Mouse (Mus musculus): ENCODE measurements around the gene Nrde2.
A peak's percentile ranks its signal among the peaks of the same experiment; 100 is the strongest.

Nrde2 gene

DNA sequence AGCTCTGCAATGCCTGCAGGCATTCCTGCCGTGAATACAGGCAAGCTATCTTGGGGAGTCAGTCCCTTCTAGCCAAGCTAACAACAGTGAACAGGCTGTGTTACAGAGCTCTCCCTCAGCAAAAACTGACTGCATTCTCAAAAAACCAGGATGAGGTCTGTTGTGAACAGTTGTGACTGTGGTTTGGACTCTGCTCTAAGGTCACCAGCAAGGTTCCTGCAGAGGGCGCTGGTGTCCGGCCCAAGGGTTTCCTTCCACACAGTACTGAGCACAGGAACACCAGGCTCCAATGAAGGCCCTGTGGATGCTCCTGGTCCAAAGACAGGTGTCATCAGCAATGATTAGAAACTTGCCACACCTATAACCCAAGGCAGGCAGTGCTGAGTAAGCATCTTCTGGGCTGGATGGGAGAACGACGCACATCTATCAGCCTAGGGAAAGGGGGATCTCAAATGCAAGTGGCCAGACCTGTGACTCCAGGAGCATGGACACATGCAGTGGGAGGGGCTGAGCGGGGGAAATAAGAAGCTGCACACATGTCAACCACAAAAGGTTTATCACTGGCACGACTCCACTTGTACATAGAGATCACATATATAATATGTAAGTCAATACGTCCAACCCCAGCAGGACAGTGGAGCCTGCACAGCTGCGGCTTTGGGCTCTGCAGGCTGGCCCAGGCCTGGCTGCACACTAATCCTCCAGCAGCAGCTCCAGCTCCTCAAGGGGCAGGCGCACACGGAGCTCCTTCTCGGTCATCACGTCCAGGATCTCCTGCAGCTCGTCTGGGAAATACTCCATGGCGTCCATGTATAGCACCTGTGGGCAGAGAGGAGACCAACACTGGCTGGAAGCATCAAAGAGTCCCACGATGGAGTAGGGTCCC, 34.3 kb downstream of the Nrde2 start:
- DNase-seq: no peak

DNA sequence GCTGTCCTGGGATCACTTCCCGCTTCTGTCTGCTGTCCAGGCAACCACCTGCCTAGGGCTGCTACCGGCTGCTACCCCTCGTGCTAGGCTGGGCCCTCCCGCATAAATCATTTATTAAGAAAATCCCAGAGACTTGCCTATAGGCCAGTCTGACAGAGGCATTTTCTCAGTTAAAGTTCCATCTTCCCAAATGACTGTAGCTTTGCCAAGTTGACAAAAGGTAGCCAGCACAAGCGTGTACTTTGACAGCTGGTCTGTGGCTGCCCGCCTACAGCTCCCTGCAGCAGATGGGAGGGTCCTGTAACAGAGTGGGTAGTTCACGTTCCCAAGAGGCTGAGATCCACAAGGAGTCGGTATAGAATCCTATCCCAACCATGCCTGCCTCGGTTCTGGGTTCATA, 36.0 kb downstream of the Nrde2 start:
- no peak for DNase-seq

GRCm38 (mm10) chr12:100122921-100123381, 36.5 kb downstream of the Nrde2 start:
- DNase-seq: no peak

- no peak for DNase-seq
These were observed 43.5 kb downstream of the Nrde2 start for GRCm38 (mm10) chr12:100115982-100116381.

- DNase-seq: peak; percentile 86 to 87
These were observed 49.3 kb downstream of the Nrde2 start, which contains the start of gene Psmc1 for GRCm38 (mm10) chr12:100109986-100110696. Psmc1 (plus strand) TSS chr12:100110154.

GRCm38 (mm10) chr12:100107436-100107835, 52.0 kb downstream of the Nrde2 start:
- no peak for DNase-seq

- DNase-seq: peak; percentile 52 to 85
These were observed 53.1 kb downstream of the Nrde2 start for GRCm38 (mm10) chr12:100106275-100106895.

DNA sequence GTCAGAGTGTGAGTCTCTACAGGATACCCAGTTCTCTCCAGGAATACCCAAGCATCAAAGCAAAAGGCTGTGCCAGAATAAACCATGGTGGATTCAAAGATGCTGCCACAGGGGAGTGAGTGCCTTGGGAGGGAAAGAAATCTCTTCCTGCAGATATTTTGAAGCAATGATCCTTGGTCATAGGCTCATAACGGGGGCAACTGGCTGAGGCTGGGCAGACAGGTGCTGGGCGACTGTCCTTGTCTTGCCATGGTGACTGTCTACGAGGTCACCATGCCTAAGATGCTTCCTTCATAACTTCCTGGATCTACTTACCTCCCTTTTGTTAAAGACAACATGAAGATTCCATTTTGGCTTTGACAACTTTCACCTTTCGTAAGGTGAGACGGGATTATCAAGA, 54.9 kb downstream of the Nrde2 start:
- DNase-seq: no peak

GRCm38 (mm10) chr12:100101651-100102050, 57.8 kb downstream of the Nrde2 start:
- DNase-seq: no peak

GRCm38 (mm10) chr12:100100707-100101030, 58.8 kb downstream of the Nrde2 start:
- DNase-seq: no peak

- peak; percentile 26 to 67 for DNase-seq
These were observed 59.3 kb downstream of the Nrde2 start for GRCm38 (mm10) chr12:100099971-100100706.

GRCm38 (mm10) chr12:100093046-100093445, 66.4 kb downstream of the Nrde2 start:
- no peak for DNase-seq

- no peak for DNase-seq
These were observed 68.7 kb downstream of the Nrde2 start for GRCm38 (mm10) chr12:100090750-100091149.

GRCm38 (mm10) chr12:100089265-100089664, 70.2 kb downstream of the Nrde2 start:
- DNase-seq: no peak

GRCm38 (mm10) chr12:100088026-100088425, 71.4 kb downstream of the Nrde2 start:
- no peak for DNase-seq

GRCm38 (mm10) chr12:100079636-100080286, 79.7 kb downstream of the Nrde2 start:
- DNase-seq: peak; percentile 37 to 80

DNA sequence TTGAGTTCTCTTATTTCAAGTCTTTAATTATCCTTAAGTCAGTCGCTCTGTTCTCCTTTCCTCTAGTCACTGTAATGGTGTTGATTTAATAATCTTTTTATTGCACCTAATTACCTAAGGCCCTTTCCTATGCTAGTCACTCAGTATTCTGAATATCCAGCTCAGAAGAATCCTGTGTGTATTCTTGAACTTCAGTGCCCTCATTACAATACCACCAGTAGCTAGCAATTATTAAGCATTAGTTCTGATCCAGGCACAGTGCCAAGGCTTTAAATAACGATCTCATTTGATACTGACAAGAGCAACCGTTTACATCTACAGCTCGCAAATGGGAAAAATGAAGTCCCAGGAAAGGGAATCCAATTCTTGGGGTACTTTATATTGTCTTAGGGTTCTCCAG, 83.7 kb downstream of the Nrde2 start:
- DNase-seq: no peak

Data from lung, postnatal 4 days (tissue).